Mouse (Mus musculus) ES-E14 (cell line): ENCODE measurements at regions not wholly inside any gene's neighbourhood (a gene's known extent, or its start where the extent isn't known, plus 50 kb on each side); places are given as distances from the start of the nearest gene placed in this dataset.

Experiments used
- DNase-seq: peaks from one replicate; pipeline ENCODE4 v3.0.0-alpha.2; 2013; ENCODE audit warnings: low read depth, low spot score
- H3K27ac ChIP-seq: 2 replicates; pipeline ENCODE4 v1.5.1; 2012; ENCODE audit warnings: low read depth, mild to moderate bottlenecking, low read length, moderate library complexity, mixed read lengths; ENCODE audit not compliant: poor library complexity, insufficient read depth, severe bottlenecking
- H3K36me3 ChIP-seq: 2 replicates; pipeline ENCODE4 v1.6.1; 2012; ENCODE audit warnings: mild to moderate bottlenecking, low read length, moderate library complexity, mixed read lengths; ENCODE audit not compliant: control insufficient read depth, poor library complexity, insufficient read depth, severe bottlenecking
- H3K4me1 ChIP-seq, 2 experiments: fragments of 150-350 bp in 1 of 2; sonication (generic) in 1 of 2; 2 replicates each; pipeline ENCODE4 v1.6.1; 2012; ENCODE audit warnings: low read length in 2 of 2, mild to moderate bottlenecking in 1 of 2, mixed read lengths in 1 of 2; ENCODE audit not compliant: control insufficient read depth in 2 of 2, insufficient read depth in 2 of 2, poor library complexity in 1 of 2
- H3K4me3 ChIP-seq, 2 experiments: fragments of 150-350 bp in 1 of 2; sonication (generic) in 1 of 2; 2 replicates each; pipeline ENCODE4 v1.5.1; 2012; ENCODE audit warnings: low read length in 2 of 2, low read depth in 1 of 2, mild to moderate bottlenecking in 1 of 2, mixed read lengths in 1 of 2; ENCODE audit not compliant: insufficient read depth in 1 of 2, poor library complexity in 1 of 2, severe bottlenecking in 1 of 2
- H3K9ac ChIP-seq: 2 replicates; pipeline ENCODE4 v1.6.1; 2012; ENCODE audit warnings: low read depth, mild to moderate bottlenecking, low read length, mixed read lengths; ENCODE audit not compliant: poor library complexity, insufficient read depth, severe bottlenecking
- H3K9me3 ChIP-seq: fragments of 150-350 bp; sonication (generic); 2 replicates; pipeline ENCODE4 v1.6.1; 2012; ENCODE audit warnings: low read depth, mild to moderate bottlenecking, low read length; ENCODE audit not compliant: control insufficient read depth, insufficient read depth
- CHD2 ChIP-seq: IDR thresholded peaks from 2 replicates; pipeline ENCODE4 v1.6.1; 2014; ENCODE audit warnings: mild to moderate bottlenecking, low read depth, low read length, inconsistent platforms
- HCFC1 ChIP-seq: IDR thresholded peaks from 2 replicates; pipeline ENCODE4 v1.6.1; 2012; ENCODE audit warnings: low read length, inconsistent platforms, borderline replicate concordance; ENCODE audit not compliant: insufficient read depth
- MAFK ChIP-seq: IDR thresholded peaks from 2 replicates; pipeline ENCODE4 v1.6.1; 2014; ENCODE audit warnings: mild to moderate bottlenecking, low read depth, low read length, inconsistent platforms; ENCODE audit not compliant: insufficient read depth
- ZC3H11A ChIP-seq: IDR thresholded peaks from 2 replicates; pipeline ENCODE4 v1.6.1; 2012; ENCODE audit warnings: low read depth, mild to moderate bottlenecking, inconsistent platforms, low read length, borderline replicate concordance
- ZNF384 ChIP-seq: IDR thresholded peaks from 2 replicates; pipeline ENCODE4 v1.6.1; 2012; ENCODE audit warnings: low read depth, low read length, inconsistent platforms
- in situ Hi-C, 2 experiments: fragments of 600-800 bp; cut with MboI; formaldehyde crosslinking; loops; one replicate each; pipeline ENCODE4 v1.15.1; 2025; ENCODE audit warnings: low sequenced_read_pairs in 2 of 2, inconsistent platforms in 1 of 2; ENCODE audit not compliant: unreplicated experiment in 2 of 2

DNA sequence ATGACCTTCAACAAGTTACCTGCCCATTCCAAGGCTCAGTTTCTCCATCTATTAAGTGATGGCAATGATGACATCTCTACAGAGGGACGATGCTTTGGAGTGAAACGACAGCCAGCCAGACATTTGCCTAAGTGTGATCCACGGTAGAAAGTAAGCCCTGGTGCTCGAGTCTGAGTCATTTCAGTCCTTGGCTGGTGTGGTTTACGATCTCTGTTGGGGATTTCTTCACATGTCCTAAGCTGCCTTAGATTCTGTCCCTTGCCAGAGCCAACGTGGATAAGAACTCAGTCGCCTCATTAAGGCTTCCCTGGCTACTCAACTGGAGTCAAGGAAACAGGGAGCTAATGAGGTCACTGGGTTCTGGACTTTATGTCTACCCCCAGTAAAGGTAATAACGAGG lies 258.8 kb downstream of the Adamts20 start:
- no peak for DNase-seq
- in situ Hi-C loops, result loop anchor here (25.0 kb wide), 1 partner anchor 619 kb away; the partner anchor contains the start of gene Prickle1 (in 2 of the 2)
- TF ChIP-seq CHD2 (no peak), ZC3H11A (no peak), MAFK (no peak), HCFC1 (no peak), ZNF384 (no peak)
- H3K4me1 ChIP-seq, result no peaks in the 10 kb centered on the region
- no peak overlapping the region for H3K27ac ChIP-seq
- no peaks in the 10 kb centered on the region for H3K9me3 ChIP-seq
- H3K4me3 ChIP-seq, result no peak overlapping the region
- H3K9ac ChIP-seq, result no peak overlapping the region
- H3K36me3 ChIP-seq, result no peaks in the 10 kb centered on the region

DNA sequence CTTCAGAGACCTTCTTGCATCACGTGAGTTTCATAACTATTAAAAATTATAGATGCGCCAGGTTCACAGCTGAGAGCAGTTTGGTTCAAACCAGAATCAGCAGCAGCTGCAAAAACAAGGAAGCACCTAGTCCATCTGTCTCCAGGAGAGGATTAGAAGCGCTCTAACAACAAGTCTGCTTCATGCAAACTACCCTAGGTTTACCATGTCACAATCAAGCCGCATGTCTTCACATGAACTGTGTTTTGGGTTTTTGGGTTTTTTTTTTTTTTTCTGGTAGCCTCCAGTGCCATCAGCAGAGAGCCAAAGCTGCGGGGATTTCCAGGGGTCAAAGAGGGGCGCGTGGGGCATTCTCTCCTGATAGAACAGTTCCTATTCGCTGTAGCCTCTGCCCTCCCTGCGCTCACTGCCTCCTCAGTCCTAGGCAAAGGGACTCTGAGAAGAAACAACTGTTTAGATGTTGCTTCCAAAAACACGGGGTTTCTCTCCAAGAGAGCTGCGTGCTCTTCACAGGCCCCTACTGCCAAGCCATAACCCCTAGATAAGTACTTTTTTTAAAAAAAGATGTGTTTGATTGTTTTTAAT lies 259.8 kb downstream of the Adamts20 start:
- TF ChIP-seq ZNF384, result no peak
- no peak for TF ChIP-seq HCFC1
- no peak for TF ChIP-seq ZC3H11A
- TF ChIP-seq MAFK, result no peak
- no peak for TF ChIP-seq CHD2
- no peak overlapping the region for H3K27ac ChIP-seq
- no peak overlapping the region for H3K4me3 ChIP-seq
- H3K9me3 ChIP-seq, result no peaks in the 10 kb centered on the region
- in situ Hi-C loops, result loop anchor here (25.0 kb wide), 1 partner anchor 618 kb away; the partner anchor contains the start of gene Prickle1 (in 2 of the 2)
- H3K4me1 ChIP-seq, result no peaks in the 10 kb centered on the region
- DNase-seq, result no peak
- H3K9ac ChIP-seq, result no peak overlapping the region
- H3K36me3 ChIP-seq, result no peaks in the 10 kb centered on the region

DNA sequence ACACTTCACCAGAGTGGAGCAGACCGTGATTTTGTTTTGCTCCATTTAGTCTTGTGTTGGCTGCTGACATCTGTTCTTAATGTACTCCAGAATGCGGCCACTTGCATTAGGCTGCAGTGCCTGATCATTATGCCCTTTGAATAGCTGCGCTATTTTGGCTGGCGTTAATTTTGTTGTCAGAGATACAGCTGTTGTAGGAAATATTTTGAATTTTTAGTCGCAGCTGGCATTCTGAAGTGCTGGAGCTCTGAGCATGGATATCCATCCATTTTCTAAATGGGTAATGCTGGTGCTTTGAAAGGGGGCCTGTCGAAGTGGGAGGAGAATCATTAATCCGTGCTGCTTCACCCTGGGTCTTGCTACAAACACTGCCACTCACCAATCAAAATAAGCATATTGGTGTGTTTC lies 275.1 kb downstream of the Adamts20 start:
- Histone ChIP-seq H3K4me3 (no peak overlapping the region), H3K9me3 (no peaks in the 10 kb centered on the region), H3K4me1 (no peaks in the 10 kb centered on the region), H3K36me3 (no peaks in the 10 kb centered on the region), H3K9ac (no peak overlapping the region), H3K27ac (no peak overlapping the region)
- in situ Hi-C loops, result no loop called here
- DNase-seq, result no peak
- TF ChIP-seq ZC3H11A, result no peak
- TF ChIP-seq ZNF384, result no peak
- TF ChIP-seq CHD2, result no peak
- no peak for TF ChIP-seq HCFC1
- no peak for TF ChIP-seq MAFK

DNA sequence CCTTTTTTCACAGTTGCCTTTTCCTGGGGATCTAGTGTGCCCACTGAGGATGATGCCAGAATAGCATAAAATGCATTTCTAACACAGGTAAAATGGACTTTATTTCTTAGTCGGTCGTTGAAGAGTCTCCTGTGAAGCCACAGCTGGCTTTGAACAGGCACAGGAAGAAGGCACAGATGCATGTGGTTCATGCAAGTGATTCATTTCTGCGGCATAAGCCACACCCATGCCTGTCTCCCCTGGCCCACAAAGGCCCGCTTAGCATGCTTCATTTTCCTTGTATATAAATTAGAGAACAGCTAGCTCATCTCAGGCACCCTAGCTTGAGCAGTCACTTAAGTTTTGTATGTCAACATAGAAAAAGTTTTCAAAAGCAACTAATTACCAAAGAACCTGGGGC lies 277.6 kb downstream of the Adamts20 start:
- H3K4me1 ChIP-seq, result no peaks in the 10 kb centered on the region
- no peaks in the 10 kb centered on the region for H3K36me3 ChIP-seq
- DNase-seq, result no peak
- no peak overlapping the region for H3K9ac ChIP-seq
- no peak overlapping the region for H3K4me3 ChIP-seq
- no peak for TF ChIP-seq ZC3H11A
- no peak for TF ChIP-seq ZNF384
- TF ChIP-seq HCFC1, result no peak
- TF ChIP-seq CHD2, result no peak
- TF ChIP-seq MAFK, result no peak
- H3K9me3 ChIP-seq, result no peaks in the 10 kb centered on the region
- in situ Hi-C loops, result no loop called here
- no peak overlapping the region for H3K27ac ChIP-seq
